Mouse (Mus musculus) ZHBTc4 (cell line): ENCODE data around the gene Synpr.

Source experiments
- DNase-seq: peaks from one replicate; pipeline ENCODE4 v3.0.0-alpha.2; 2011; ENCODE audit warnings: low read depth, low spot score

The Synpr gene

GRCm38 (mm10) chr14:13355569-13356362 is 71.2 kb downstream of the Synpr start:
- peak; percentile 86 for DNase-seq

DNA sequence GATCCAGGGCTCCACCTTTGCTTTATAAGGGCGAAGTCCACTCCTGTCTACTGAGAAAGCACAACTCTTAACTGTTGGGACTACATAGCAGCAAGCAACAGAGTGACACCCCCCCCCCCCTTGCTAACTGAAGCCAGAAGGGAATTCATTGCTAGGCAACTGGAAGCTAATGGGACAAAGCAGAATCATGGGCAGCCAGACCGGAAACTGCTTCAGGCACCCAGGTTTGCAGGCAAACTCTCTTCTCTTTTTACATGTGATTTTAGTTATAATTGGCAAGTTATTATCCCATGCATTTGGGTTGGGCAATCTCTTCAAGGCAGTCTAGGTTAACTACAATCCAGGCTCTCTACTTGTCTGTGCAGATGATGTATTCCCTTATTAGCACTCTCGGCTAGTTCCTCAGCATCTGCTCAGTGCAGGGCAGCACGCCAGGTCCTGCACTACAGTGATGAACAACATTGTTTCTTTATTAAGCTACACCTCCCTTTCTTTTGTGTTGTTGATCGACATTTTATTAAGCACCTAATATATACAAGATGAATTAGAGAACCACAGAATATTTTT is 72.6 kb downstream of the Synpr start:
- no peak for DNase-seq

DNA sequence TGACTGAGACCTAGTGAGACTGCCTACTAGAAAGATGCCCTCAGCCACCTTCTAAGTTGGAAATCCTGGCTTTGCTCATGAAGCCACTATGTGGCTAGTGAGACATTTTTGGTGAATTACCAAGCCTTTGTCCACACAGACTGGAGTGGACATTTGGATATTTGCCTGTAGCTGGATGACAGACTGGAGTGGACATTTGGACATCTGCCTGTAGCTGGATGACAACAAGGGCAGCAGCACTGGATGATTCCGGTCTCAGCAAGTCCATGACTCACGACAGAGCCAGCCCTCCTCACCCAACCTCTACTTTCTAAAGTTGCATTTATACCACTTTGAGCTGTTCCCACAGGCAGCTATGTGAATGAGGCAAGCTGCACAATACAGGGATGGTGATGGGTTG is 73.5 kb downstream of the Synpr start:
- no peak for DNase-seq

DNA sequence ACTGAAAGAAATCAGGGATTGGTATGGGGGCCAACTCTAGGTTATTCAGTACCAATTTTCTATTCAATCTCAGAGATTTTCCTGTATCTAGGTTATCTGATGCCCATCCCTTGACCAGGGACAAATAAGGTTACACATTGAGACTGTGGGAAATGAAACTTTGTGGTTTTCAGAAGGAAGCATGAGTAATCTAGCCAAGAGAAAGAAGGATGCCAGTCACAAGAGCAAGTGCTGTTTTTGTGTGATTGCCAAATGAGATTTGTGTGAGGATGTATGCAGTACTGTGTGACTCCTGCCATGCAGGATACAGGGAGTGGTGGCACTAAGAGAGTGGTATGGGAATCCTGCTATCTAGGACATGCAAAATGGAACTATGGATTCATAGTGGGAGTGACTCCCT is 76.6 kb downstream of the Synpr start:
- DNase-seq, result no peak

- DNase-seq, result no peak
These were observed 77.1 kb downstream of the Synpr start for GRCm38 (mm10) chr14:13361642-13362041.

- no peak for DNase-seq
These were observed 83.7 kb downstream of the Synpr start for GRCm38 (mm10) chr14:13368309-13368708.

GRCm38 (mm10) chr14:13389081-13389480 is 104.5 kb downstream of the Synpr start:
- no peak for DNase-seq

DNA sequence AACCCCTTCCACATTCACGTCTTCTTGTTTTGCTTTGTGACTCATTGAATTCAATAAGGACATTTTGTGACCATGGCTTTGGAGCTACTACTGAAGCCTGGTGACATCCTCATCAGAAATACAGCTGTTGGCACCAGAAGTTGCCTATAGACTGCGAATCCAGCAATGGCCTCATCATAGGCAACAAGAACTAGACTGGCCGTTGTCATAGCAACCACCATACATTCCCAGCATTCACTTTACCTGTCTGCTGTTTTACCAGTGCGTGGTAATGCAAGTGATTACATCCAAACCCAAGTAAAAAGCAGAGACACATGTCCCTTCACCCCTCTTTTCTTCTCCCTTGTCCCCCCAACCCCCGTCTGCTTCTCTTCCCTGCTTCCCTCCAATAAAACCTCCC is 105.4 kb downstream of the Synpr start:
- peak; percentile 5 for DNase-seq

DNA sequence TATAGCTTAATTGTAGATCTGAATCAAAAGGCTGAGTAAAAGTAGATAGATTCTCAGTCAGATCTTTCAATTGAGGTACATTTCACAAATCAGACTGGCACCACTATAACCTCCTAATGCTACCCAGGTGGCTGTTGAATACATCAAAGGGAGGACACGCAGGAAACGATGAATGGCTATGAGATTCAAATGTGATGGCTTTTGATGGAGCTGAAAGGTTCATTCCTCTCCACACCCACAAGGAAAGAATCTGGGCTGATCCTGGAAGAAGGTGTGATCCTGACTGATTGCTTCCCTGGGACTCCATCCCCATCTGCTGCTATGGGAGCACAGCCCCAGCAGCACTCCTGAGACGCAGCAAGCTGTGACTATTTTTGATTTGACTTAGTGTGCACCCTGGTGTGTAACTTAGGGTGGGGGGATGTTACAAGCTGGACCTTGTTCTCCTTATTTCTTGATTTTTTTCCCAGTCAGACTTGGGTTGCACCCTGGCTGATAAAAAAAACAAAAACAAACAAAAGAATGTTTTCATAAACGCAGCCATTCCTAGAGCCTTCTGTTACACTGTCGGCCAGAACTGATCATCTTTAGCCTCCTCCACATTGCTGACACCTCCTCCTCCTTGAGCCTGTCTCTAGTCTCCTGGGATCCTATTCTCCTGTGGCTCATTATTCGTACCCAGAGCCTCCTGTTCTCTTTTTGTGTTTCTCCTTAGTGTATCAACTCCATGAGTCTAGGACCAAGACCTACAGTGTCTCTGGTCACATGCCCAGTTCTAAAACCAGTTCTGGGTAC is 114.8 kb downstream of the Synpr start:
- peak; percentile 66 for DNase-seq

- DNase-seq, result no peak
These were observed 127.1 kb downstream of the Synpr start for GRCm38 (mm10) chr14:13411636-13412035.

GRCm38 (mm10) chr14:13440723-13441122 is 156.1 kb downstream of the Synpr start:
- DNase-seq, result no peak

- no peak for DNase-seq
These were observed 160.3 kb downstream of the Synpr start for GRCm38 (mm10) chr14:13444908-13445307.

GRCm38 (mm10) chr14:13453461-13454204 is 169.1 kb downstream of the Synpr start:
- no peak for DNase-seq

DNA sequence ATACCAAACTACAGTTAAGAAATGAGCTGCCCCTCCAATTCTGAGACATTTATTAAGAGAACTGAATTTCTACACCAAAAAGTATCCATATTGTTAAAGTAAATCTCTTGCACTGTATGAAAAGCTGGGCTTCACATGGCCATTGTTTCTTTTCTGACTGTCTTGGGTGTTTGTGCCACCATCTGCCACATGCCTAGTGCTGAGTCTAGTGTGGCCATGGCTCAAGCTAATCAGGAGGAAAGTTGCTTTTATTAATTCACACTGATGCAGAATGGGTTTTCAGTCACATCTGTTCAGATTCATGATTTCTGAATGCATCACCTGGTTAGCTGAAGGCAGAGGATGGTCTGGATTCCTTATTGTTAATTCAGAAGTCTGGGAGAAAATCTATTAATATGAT is 170.4 kb downstream of the Synpr start:
- DNase-seq, result no peak

- no peak for DNase-seq
These were observed 174.8 kb downstream of the Synpr start for GRCm38 (mm10) chr14:13459333-13459732.

GRCm38 (mm10) chr14:13469211-13469610 is 184.6 kb downstream of the Synpr start:
- DNase-seq, result peak; percentile 71

DNA sequence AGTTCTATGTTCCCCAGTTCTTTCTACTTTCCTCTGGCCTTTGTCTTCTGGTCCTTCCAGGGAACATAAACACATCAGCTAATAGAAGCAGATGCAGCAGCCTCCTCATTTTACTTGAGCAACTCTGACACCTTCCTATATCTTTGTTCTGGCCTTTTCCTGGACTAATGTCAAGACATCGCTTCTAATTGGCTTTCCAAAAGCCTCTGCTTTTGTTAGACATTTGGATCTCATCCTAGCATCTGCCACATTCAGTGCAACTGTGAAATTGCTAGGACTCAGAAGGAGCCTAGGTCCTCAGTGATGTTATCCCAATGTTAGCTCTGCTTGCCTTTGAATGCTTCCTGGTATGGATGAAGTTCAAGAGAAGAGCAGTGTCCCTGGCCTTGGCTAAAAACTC is 193.2 kb downstream of the Synpr start:
- no peak for DNase-seq

GRCm38 (mm10) chr14:13505355-13505754 is 220.8 kb downstream of the Synpr start:
- DNase-seq, result peak; percentile 49

- no peak for DNase-seq
These were observed 234.1 kb downstream of the Synpr start for GRCm38 (mm10) chr14:13518608-13519139.

DNA sequence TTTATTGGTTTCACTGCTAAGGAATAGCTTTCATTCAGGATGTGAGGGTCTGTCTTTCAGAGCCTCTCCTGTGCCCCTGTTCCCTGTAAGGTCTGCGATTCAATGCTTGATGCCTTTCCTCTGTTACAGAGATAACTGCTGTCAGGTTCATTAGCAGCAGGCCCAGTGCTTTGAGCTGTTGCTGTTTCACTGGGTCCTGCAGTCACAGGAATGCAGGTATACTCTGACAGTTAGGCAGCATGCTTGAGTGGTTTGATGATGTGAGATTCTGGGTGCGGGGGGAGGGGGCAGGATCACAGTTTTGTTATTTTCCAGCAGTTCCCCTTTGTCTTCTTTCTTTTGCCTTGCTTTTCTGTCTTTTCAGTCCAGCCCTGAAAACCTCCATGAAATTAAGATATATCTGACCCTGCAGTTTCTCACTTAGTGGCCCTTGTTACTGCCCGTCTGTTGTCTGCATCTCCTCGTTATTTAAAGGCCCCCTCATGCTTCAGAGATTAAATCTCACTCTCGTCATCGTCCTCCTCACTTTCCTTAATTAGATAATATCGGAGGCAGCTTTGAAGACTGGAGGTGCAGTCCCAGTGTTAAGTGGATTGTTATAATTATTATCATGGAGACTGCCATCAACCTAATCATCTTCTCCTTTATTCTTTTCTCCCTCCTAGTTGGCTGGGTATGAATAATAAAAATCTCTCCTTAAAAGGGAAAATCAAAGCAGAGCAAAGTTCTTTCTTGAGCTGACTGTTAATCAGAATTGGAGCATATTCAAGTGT is 234.8 kb downstream of the Synpr start:
- no peak for DNase-seq

GRCm38 (mm10) chr14:13547746-13548145 is 263.2 kb downstream of the Synpr start:
- DNase-seq, result no peak
